10 mouse cellular contexts compared by ENCODE assay signal in the genomic region with DNA sequence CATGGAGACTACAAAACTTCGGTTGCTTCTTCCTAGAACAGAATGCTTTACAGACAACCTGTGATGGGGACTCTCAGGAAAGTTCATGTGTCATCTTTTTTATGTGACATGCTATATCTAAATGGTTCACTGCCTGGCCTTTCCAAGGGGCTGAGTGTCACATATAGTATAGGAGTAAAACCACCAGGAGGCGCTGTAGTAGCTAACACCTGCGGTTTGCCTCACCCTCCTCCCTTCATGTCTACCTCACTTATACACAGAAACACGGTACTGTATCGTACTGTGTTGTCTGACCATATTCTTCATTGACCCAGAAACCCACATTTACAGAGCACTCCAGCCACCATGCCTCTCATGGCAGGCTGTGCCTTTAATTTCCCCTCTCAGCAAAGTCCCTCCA.
DNase-seq lines count a peak whose midpoint lies in the region; ATAC-seq and TF ChIP-seq lines count a peak whose summit lies in the region.
"Had no signal": no experiment of that assay in that cellular context is flagged by ENCODE, and none has a peak within 500 bp of the region (broad histone marks: within the 10 kb centered on the region; RNA-seq: fewer than 3 reads in every experiment).

No protein-coding gene starts in this region.

- no peak overlapping the region for H3K4me3 ChIP-seq in heart, embryonic 12.5 days
- no peak overlapping the region for H3K4me3 ChIP-seq in ES-Bruce4 (ENCODE audit: low read depth, low read length)
- no peak overlapping the region for H3K4me3 ChIP-seq in lung, adult 2 months (replicated peaks; ENCODE audit: extremely low read depth, low read depth, low read length)
- H3K4me3 ChIP-seq: embryonic facial prominence, embryonic 15.5 days; midbrain, embryonic 12.5 days had no signal

- TF ChIP-seq CTCF in ES-Bruce4 (IDR thresholded peaks at IDR 0.05; ENCODE audit: low read depth, low read length), result peak; percentile 32
- TF ChIP-seq CTCF in lung, adult 2 months (IDR thresholded peaks at IDR 0.05; ENCODE audit: insufficient read depth, low read length), result peak; percentile 77

- 0 out of 2 replicates have a peak, but pooled peaks cover 2% of the 10 kb centered on the region for H3K9me3 ChIP-seq in heart, embryonic 12.5 days (replicated peaks)
- H3K9me3 ChIP-seq in ES-Bruce4 (replicated peaks; ENCODE audit: control insufficient read depth, insufficient read depth, low read length, poor library complexity, severe bottlenecking), result no peaks in the 10 kb centered on the region
- H3K9me3 ChIP-seq: embryonic facial prominence, embryonic 15.5 days; midbrain, embryonic 12.5 days had no signal

- no peaks in the 10 kb centered on the region for H3K36me3 ChIP-seq in heart, embryonic 12.5 days
- no peaks in the 10 kb centered on the region for H3K36me3 ChIP-seq in ES-Bruce4 (ENCODE audit: control insufficient read depth, insufficient read depth, low read length, poor library complexity, severe bottlenecking)
- H3K36me3 ChIP-seq in splenic B cell, adult 2 months (ENCODE audit: control insufficient read depth, insufficient read depth, low read length, poor library complexity, severe bottlenecking), result no peaks in the 10 kb centered on the region
- H3K36me3 ChIP-seq: embryonic facial prominence, embryonic 15.5 days; midbrain, embryonic 12.5 days had no signal

- H3K9ac ChIP-seq in heart, embryonic 12.5 days, result no peak overlapping the region
- H3K9ac ChIP-seq in ES-Bruce4 (ENCODE audit: low read depth, poor library complexity, severe bottlenecking), result no peak overlapping the region
- H3K9ac ChIP-seq: embryonic facial prominence, embryonic 15.5 days; midbrain, embryonic 12.5 days had no signal

- no peak for TF ChIP-seq POLR2A in ES-Bruce4 (IDR thresholded peaks at IDR 0.05; ENCODE audit: insufficient read depth, low read length)
- no peak for TF ChIP-seq POLR2A in lung, adult 2 months (IDR thresholded peaks at IDR 0.05; ENCODE audit: borderline replicate concordance, extremely low read depth, low read depth, low read length)

- H3K4me1 ChIP-seq in heart, embryonic 12.5 days (replicated peaks), result no peaks in the 10 kb centered on the region; the same call in 1 of the 2 replicates
- H3K4me1 ChIP-seq in ES-Bruce4 (ENCODE audit: control insufficient read depth, insufficient read depth, low read length), result no peaks in the 10 kb centered on the region
- no peaks in the 10 kb centered on the region for H3K4me1 ChIP-seq in lung, adult 2 months (ENCODE audit: control insufficient read depth, insufficient read depth, low read length)
- H3K4me1 ChIP-seq: embryonic facial prominence, embryonic 15.5 days; midbrain, embryonic 12.5 days had no signal

- TF ChIP-seq EP300 in ES-Bruce4 (IDR thresholded peaks at IDR 0.05; ENCODE audit: insufficient read depth, low read depth, low read length), result no peak

- no peak overlapping the region for H3K27ac ChIP-seq in heart, embryonic 12.5 days (ENCODE audit: poor library complexity, severe bottlenecking)
- H3K27ac ChIP-seq in ES-Bruce4 (ENCODE audit: insufficient read depth, low read length), result no peak overlapping the region
- H3K27ac ChIP-seq: embryonic facial prominence, embryonic 15.5 days; midbrain, embryonic 12.5 days had no signal

- H3K4me2 ChIP-seq in heart, embryonic 12.5 days, result no peak overlapping the region
- H3K4me2 ChIP-seq: embryonic facial prominence, embryonic 15.5 days; midbrain, embryonic 12.5 days had no signal

- 33% methylated on average over 5 of the region's 5 CpGs for WGBS in heart, embryonic 12.5 days
- 16% methylated on average over 5 of the region's 5 CpGs for WGBS in lung, adult 2 months

- ATAC-seq in heart, embryonic 12.5 days (ENCODE audit: insufficient number of reproducible peaks, low FRiP score), result no peak

- H3K27me3 ChIP-seq in heart, embryonic 12.5 days (replicated peaks), result no peaks in the 10 kb centered on the region; the same call in 1 of the 2 replicates
- H3K27me3 ChIP-seq in ES-Bruce4 (ENCODE audit: control insufficient read depth, insufficient read depth, low read length, poor library complexity, severe bottlenecking), result no peaks in the 10 kb centered on the region
- no peaks in the 10 kb centered on the region for H3K27me3 ChIP-seq in splenic B cell, adult 2 months (ENCODE audit: control insufficient read depth, insufficient read depth, low read length, poor library complexity, severe bottlenecking)
- H3K27me3 ChIP-seq: embryonic facial prominence, embryonic 15.5 days; midbrain, embryonic 12.5 days had no signal

- peak; percentile 79 for DNase-seq in heart, adult 8-10 months (ENCODE audit: low spot score)
- peak; percentile 42 for DNase-seq in c-Kit-positive CD71-negative TER-119-negative erythroid progenitor cells, embryonic 14.5 days (ENCODE audit: low read depth)
- DNase-seq in induced T-regulatory cell, adult 2 months (ENCODE audit: low read depth), result peak; percentile 88
- DNase-seq in lung, adult 2 months, result peak; percentile 57
- peak; percentile 90 for DNase-seq in splenic B cell, adult 2 months (ENCODE audit: low read depth, low spot score)
- no peak for DNase-seq in Muller cell, postnatal 12 days (ENCODE audit: inconsistent ontology term)
